8 mouse cellular contexts compared by ENCODE assay signal in the genomic region with DNA sequence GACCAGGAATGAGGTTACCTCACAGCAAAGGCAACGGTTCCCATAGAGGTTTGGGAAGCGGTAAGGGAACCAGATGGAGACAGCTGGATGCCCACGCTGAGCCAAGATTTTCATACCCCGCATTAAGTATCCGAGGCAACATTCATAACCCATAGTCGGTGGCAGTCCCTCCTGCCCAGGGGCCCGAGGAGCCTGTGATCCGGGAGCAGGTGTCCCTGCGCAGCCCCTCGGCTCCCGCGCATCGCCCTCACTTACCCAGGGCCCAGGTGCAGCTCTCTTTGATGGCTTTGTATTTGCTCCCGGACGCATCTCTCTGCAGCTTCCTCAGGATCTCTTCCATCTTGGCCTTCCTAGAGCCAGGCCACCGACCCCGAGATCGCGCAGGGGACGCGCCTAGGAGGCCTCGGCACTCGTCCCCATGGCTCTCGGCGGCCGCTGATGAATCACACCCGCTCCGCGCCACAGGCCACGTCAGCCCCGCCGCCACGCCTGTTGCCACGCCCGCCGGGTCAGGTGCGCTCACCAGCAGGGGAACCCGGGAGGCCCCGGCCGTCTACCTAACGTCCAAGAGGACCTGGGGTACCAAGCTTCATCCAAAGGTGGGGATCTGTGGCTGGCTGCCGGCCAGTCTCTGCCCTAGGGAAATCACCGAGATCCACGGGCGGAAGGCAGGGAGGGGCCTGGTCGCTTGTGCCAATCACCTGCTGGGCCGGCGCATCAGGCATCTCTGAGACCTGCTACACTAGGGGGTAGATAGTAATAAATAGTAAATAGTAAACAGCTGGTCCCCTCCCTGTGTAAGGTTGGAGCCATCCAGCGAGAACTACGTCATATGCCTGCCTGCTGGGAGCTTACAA. TPM values are rescaled to one million over a fixed set of nuclear protein-coding genes. Genes with fewer than 3 reads are reported as not detected.
DNase-seq lines count a peak whose midpoint lies in the region; ATAC-seq and TF ChIP-seq lines count a peak whose summit lies in the region.

A gene (minus strand): TSS at position 664 of the 857 bp plus-strand sequence.

- no peaks in the 10 kb centered on the region for H3K36me3 ChIP-seq in hindbrain, embryonic 14.5 days (replicated peaks; ENCODE audit: control insufficient read depth, insufficient read depth)
- H3K36me3 ChIP-seq in lung, embryonic 14.5 days (ENCODE audit: insufficient read depth) = no peaks in the 10 kb centered on the region

- DNase-seq in T-cell, adult 2 months (ENCODE audit: low spot score) = peak; percentile 29
- DNase-seq in cerebellum, postnatal 25 days = peak; percentile 95
- peak; percentile 3 for DNase-seq in gastrocnemius, adult 18-20 months (ENCODE audit: low spot score)
- peak; percentile 69 for DNase-seq in hindbrain, embryonic 14.5 days (ENCODE audit: low spot score)
- DNase-seq in layer of hippocampus, postnatal 10 days (ENCODE audit: low spot score in 2 of 2) = peak; percentile 73 to 80
- DNase-seq in lung, embryonic 14.5 days = peak; percentile 54
- DNase-seq in urinary bladder, adult 18-20 months (ENCODE audit: low spot score in 2 of 2) = peak; percentile 54 to 65

- no peaks in the 10 kb centered on the region for H3K27me3 ChIP-seq in hindbrain, embryonic 14.5 days (ENCODE audit: control insufficient read depth, insufficient read depth, low read length)
- peaks cover 8% of the 10 kb centered on the region for H3K27me3 ChIP-seq in lung, embryonic 14.5 days (ENCODE audit: insufficient read depth, low read length)

- TF ChIP-seq POLR2A in olfactory bulb, adult 2 months (IDR thresholded peaks at IDR 0.05; ENCODE audit: insufficient read depth, low read depth, low read length) = 0 out of 2 replicates have a peak, but pooled peaks have one; percentile 49

- peak within 1 kb of the TSS; percentile 76 for H3K4me2 ChIP-seq in hindbrain, embryonic 14.5 days (replicated peaks)
- H3K4me2 ChIP-seq in lung, embryonic 14.5 days = peak within 1 kb of the TSS; percentile 72

- WGBS in hindbrain, embryonic 14.5 days = 1% methylated on average over 50 of the region's 50 CpGs
- 2% methylated on average over 47 of the region's 50 CpGs for WGBS in lung, embryonic 14.5 days
- WGBS in olfactory bulb, adult 2 months = under 1% methylated on average over 50 of the region's 50 CpGs

- H3K4me1 ChIP-seq in hindbrain, embryonic 14.5 days (replicated peaks; ENCODE audit: control insufficient read depth, insufficient read depth, low read length) = peaks cover 10% of the 10 kb centered on the region
- H3K4me1 ChIP-seq in lung, embryonic 14.5 days (ENCODE audit: insufficient read depth) = no peaks in the 10 kb centered on the region
- no peaks in the 10 kb centered on the region for H3K4me1 ChIP-seq in olfactory bulb, adult 2 months (ENCODE audit: control insufficient read depth, insufficient read depth, low read length)

- peak; percentile 87 for ATAC-seq in hindbrain, embryonic 14.5 days (ENCODE audit: low FRiP score)
- peak; percentile 74 for ATAC-seq in lung, embryonic 14.5 days (ENCODE audit: insufficient read depth)

- no peak for TF ChIP-seq CTCF in lung, embryonic 14.5 days (IDR thresholded peaks at IDR 0.05; ENCODE audit: low read depth)
- no peak for TF ChIP-seq CTCF in olfactory bulb, adult 2 months (IDR thresholded peaks at IDR 0.05; ENCODE audit: insufficient read depth, low read depth, low read length)

- H3K27ac ChIP-seq in hindbrain, embryonic 14.5 days = peak within 1 kb of the TSS; percentile 96
- no peak within 1 kb of the TSS for H3K27ac ChIP-seq in lung, embryonic 14.5 days (ENCODE audit: low read depth)
- peak within 1 kb of the TSS; percentile 77 for H3K27ac ChIP-seq in olfactory bulb, adult 2 months (ENCODE audit: insufficient read depth, low read depth, low read length)

- peak within 1 kb of the TSS; percentile 74 for H3K4me3 ChIP-seq in hindbrain, embryonic 14.5 days (replicated peaks; ENCODE audit: low read length)
- H3K4me3 ChIP-seq in lung, embryonic 14.5 days (ENCODE audit: low read depth, low read length) = peak within 1 kb of the TSS; percentile 42
- peak within 1 kb of the TSS; percentile 83 for H3K4me3 ChIP-seq in olfactory bulb, adult 2 months (ENCODE audit: insufficient read depth, low read depth, low read length)

- no peaks in the 10 kb centered on the region for H3K9me3 ChIP-seq in hindbrain, embryonic 14.5 days (ENCODE audit: control insufficient read depth, low read length)
- H3K9me3 ChIP-seq in lung, embryonic 14.5 days (ENCODE audit: low read depth, low read length) = no peaks in the 10 kb centered on the region

- peak within 1 kb of the TSS; percentile 90 for H3K9ac ChIP-seq in hindbrain, embryonic 14.5 days
- H3K9ac ChIP-seq in lung, embryonic 14.5 days = peak within 1 kb of the TSS; percentile 27

RNA-seq across cellular contexts. Expression of the gene that starts here (rescaled TPM):
- total RNA-seq in gastrocnemius, adult 18-20 months (2021) = under 1 TPM; 0.05 to 0.12 TPM
- 7.6 and 8.5 TPM in 2 replicates for polyA plus RNA-seq in hindbrain, embryonic 14.5 days (2014; fragmentation: Nextera tagmentation; extraction: Ambion mirVana)
- total RNA-seq in layer of hippocampus, postnatal 10 days (2021) = 10 to 100 TPM; 79.3 to 80.2 TPM
- polyA plus RNA-seq in lung, embryonic 14.5 days (2014; fragmentation: Nextera tagmentation; extraction: Ambion mirVana) = 1.2 and 1.8 TPM in 2 replicates
- polyA plus RNA-seq in olfactory bulb, adult 2 months (2012; ENCODE audit: insufficient read depth, insufficient read length, low replicate concordance, missing spikeins) = 41.7 TPM in 1 of 2 replicates, not detected in the other

Comparison
In these comparisons a context has a peak if more than half of its experiments do, and no peak if none do; other contexts are left out.
1. RNA of the gene that starts here (total RNA-seq): 79.3 to 80.2 TPM in layer of hippocampus, postnatal 10 days; 0.05 to 0.12 TPM in gastrocnemius, adult 18-20 months; every median in the first group is over 10 times any median in the second.
2. Peak in DNase-seq in gastrocnemius, adult 18-20 months; RNA of the gene not detected or under 1 TPM.
3. DNase-seq: peak in every context shown above with its lines; median percentile 95 in cerebellum, postnatal 25 days; 76 in layer of hippocampus, postnatal 10 days; 69 in hindbrain, embryonic 14.5 days; 60 in urinary bladder, adult 18-20 months; 54 in lung, embryonic 14.5 days; 29 in T-cell, adult 2 months; 3 in gastrocnemius, adult 18-20 months.
4. Peak in every context shown above with its lines, with median percentiles within 50 percentile points of each other: H3K4me3 ChIP-seq.